Mouse (Mus musculus): Measurements from ENCODE around the gene Gtf2ird2.

Gene Gtf2ird2

GRCm38 (mm10) chr5:134269751-134270150, 85.9 kb downstream of the Gtf2ird2 start:
- DNase-seq (ENCODE audit: low spot score) = no peak

- no peak for DNase-seq (ENCODE audit: low spot score)
Observed at GRCm38 (mm10) chr5:134270566-134270965, 86.7 kb downstream of the Gtf2ird2 start.

- no peak for DNase-seq (ENCODE audit: low spot score)
Observed at GRCm38 (mm10) chr5:134271421-134271820, 87.6 kb downstream of the Gtf2ird2 start.

GRCm38 (mm10) chr5:134272761-134273160, 88.9 kb downstream of the Gtf2ird2 start:
- no peak for DNase-seq (ENCODE audit: low spot score)

GRCm38 (mm10) chr5:134273761-134274160, 89.9 kb downstream of the Gtf2ird2 start:
- no peak for DNase-seq (ENCODE audit: low spot score)

All from testis, postnatal 10 days (tissue).